Mouse (Mus musculus) lung, adult 2 months (tissue): ENCODE results near the gene Tmcc3. TPM values are rescaled to one million over a fixed set of nuclear protein-coding genes. Genes with fewer than 3 reads are reported as not detected.

ENCODE experiments used
- DNase-seq: peaks from one replicate; pipeline ENCODE4 v3.0.0; 2022
- H3K4me1 ChIP-seq: fragments of 200-500 bp; 2 replicates; pipeline ENCODE4 v1.6.1; 2011; ENCODE audit warnings: low read length; ENCODE audit not compliant: control insufficient read depth, insufficient read depth
- H3K4me3 ChIP-seq: fragments of 200-500 bp; replicated peaks from 2 replicates; pipeline ENCODE3; 2011; ENCODE audit warnings: low read depth, mild to moderate bottlenecking, control low read depth, low read length; ENCODE audit errors: extremely low read depth
- CTCF ChIP-seq: fragments of 200-500 bp; IDR thresholded peaks from 2 replicates; pipeline ENCODE4 v1.5.1; 2011; ENCODE audit warnings: mild to moderate bottlenecking, low read length, control low read depth; ENCODE audit not compliant: insufficient read depth
- POLR2A ChIP-seq: fragments of 200-500 bp; IDR thresholded peaks from 2 replicates; pipeline ENCODE4 v1.6.1; 2011; ENCODE audit warnings: low read depth, mild to moderate bottlenecking, control low read depth, low read length, borderline replicate concordance; ENCODE audit errors: extremely low read depth
- WGBS: fragments of 180-500 bp; shearing (Covaris S2); methylation state at CpG from one replicate; pipeline ENCODE4 v1.1.7; 2018; 5-methylcytosine and 5-hydroxymethylcytosine counted together
- polyA plus RNA-seq: library from polyadenylated mRNA; depleted of rRNA; stranded (reverse); fragments of >200 nt; gene quantifications from 2 replicates; pipeline ENCODE4 v1.2.3, GENCODE M21; 2012

Tmcc3 gene
- polyA plus RNA-seq, 1 experiment = 46.8 TPM

DNA sequence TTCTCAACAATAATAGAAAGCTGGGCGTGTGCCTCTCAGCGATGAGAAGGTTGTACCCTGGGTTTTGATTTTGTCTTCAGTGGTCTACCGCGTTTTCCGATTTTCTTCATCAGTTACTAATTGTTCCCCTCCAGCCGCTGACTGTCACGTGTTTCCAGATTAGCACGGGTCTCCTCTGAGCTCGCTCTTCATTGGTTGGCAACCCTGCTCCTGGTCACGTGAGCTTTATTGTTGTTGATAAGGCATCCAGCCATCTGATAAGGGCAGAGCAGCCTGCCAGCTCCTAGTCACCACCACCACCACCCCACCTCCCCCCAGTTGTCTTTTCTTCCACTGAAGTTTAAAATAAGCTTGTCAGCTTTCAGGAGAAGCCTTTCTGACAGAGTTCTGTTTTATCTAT lies 190.0 kb downstream of the Tmcc3 start:
- Histone ChIP-seq H3K4me3 (no peak overlapping the region), H3K4me1 (no peaks in the 10 kb centered on the region; the same call in 1 of the 2 replicates)
- no peak for TF ChIP-seq POLR2A
- TF ChIP-seq CTCF = no peak
- 59% methylated on average over 10 of the region's 10 CpGs for WGBS
- no peak for DNase-seq

DNA sequence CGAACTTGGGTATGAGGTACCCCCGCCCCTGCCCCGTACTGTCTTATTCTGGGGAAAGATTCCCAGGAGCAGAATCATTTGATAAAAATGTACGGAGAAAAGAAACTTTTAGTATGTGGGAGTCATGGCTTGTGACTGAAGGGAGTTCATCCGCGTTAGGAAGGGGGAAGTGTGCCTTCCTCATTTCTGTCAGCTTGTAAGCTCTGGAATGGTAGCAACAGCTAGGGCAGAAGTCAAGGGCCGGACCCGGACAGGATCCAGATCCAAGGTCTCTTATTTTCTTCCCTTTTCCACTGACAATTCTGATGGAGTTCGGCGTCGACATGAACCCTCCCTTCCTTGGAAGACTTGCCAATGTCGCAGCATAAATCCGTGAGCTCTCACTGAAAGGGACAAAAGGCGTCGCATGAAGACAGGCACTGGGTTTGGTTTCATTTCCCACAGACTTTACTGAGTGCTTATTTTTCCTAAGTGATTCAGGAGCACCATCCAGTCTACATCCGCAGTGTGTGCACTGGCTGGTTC lies 193.6 kb downstream of the Tmcc3 start:
- TF ChIP-seq CTCF (no peak), POLR2A (no peak)
- H3K4me3 ChIP-seq = no peak overlapping the region
- DNase-seq = no peak
- WGBS = 62% methylated on average over 16 of the region's 16 CpGs
- H3K4me1 ChIP-seq = no peaks in the 10 kb centered on the region; the same call in 1 of the 2 replicates

DNA sequence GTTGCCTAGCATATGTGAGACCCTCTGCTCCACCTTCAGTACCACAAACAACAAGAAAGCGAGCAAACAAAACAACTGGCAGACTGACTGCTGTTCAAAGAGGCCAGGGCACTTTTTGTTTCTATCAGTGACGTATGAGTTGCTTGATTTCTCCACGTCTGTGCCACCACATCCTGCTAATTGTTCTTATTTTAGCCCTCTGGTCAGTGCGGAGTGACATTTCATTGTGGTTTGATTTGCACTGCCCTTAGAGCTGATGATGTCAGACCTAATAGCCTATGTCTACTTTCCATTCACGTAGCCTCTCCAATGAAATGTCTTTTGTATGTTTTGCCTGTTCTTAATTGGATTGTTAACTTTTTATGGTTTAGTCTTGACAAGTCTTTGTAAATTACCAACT lies 197.1 kb downstream of the Tmcc3 start:
- DNase-seq = no peak
- TF ChIP-seq POLR2A (no peak), CTCF (no peak)
- Histone ChIP-seq H3K4me3 (no peak overlapping the region), H3K4me1 (0 out of 2 replicates have a peak, but pooled peaks cover under 1% of the 10 kb centered on the region)
- 49% methylated on average over 5 of the region's 5 CpGs for WGBS

DNA sequence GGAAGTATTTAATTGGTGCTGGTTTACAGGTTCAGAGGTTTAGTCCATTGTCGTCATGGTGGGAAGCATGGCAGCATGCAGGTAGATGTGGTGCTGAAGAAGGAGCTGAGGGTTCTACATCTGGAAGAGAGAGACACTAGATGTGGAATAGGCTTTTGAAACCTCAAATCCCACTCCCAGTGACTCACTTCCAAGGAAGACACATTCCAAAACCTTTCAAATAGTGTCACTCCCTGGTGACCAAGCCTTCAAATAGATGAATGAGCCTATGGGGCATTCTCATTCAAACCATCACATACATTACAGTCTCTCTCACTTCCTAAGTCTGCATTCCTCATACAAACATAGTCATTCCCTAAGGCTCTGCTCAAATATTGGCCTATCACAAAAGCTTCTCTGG lies 201.0 kb downstream of the Tmcc3 start:
- Histone ChIP-seq H3K4me1 (peaks cover 6% of the 10 kb centered on the region; the same call in 1 of the 2 replicates), H3K4me3 (no peak overlapping the region)
- no peak for TF ChIP-seq POLR2A
- TF ChIP-seq CTCF = no peak
- 89% methylated on average over 1 of the region's 1 CpGs for WGBS
- no peak for DNase-seq

DNA sequence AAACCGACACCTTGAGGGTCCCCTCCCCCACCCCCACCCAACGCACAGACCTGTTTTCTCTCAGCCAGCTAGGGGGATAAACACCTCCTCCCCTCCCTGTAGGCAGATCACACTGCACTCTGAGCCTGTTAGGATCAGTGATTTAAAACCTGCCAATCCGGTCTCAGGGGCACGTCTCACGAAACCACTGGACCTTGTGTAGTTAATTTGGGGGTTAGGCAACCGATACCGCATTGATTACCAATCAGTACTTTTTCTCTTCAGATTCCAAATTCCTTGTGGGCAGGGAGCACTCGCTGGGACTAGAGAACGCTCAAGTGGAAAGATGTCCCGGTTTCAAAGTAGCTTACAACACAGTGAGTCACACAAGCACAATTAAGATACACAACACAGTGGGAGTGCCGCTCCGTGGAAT lies 202.3 kb downstream of the Tmcc3 start:
- no peak for DNase-seq
- 4% methylated on average over 12 of the region's 12 CpGs for WGBS
- TF ChIP-seq CTCF = no peak
- TF ChIP-seq POLR2A = no peak
- Histone ChIP-seq H3K4me3 (peak overlapping the region; percentile 60), H3K4me1 (peaks cover 6% of the 10 kb centered on the region; the same call in 1 of the 2 replicates)

DNA sequence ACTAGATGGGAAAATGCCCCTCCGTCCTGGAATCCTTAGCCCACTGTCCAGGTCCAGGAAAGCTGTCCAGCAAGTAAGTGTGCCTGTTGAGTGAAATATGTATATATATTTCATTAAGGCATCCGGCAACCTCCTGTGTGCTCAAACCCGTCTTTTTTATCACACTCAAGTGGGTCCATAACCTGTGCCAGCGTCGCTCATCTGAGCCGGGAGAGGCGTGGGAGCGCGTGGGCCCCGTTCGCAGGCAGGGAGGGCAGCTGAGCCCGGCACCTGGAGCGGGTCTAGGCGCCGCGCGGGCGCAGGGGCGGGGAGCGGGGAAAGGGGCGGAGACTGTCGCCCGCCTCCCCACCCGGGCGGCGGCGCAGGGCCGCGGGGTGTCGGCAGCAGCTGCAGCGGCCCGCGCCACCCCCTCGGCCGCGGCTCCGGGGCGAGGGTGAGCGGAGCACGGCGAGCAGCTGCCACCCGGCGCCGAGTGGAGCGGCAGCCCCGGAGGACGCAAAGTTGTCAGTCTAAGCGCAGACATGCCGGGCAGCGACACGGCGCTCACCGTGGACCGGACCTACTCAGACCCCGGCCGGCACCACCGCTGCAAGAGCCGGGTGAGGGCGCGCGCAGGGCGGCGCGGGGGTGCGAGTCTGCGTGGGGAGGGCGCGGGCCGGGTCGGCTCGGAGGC lies 202.9 kb downstream of the Tmcc3 start:
- TF ChIP-seq POLR2A (peak; percentile 39; the same call in 1 of the 2 replicates), CTCF (no peak)
- WGBS = under 1% methylated on average over 69 of the region's 71 CpGs
- Histone ChIP-seq H3K4me1 (peaks cover 6% of the 10 kb centered on the region), H3K4me3 (peak overlapping the region; percentile 60)
- peak; percentile 84 for DNase-seq

DNA sequence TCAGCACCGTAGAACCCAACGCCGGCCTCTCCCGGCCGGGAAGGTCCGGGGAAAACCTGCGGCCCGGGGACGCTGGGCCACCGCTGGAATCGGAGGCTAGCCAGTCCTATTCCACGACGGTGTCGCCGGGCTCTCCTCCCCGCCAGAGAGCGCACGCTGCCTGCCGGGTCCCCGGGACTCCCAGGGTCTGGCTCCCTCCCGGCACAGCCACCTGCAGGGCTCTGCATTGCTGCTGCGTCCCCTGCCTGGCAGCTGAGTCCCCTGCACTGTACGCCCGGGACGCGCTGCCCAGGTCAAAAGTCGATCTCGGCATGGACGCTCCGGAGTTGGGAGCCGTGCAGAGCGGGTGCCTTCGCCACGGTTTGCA lies 203.4 kb downstream of the Tmcc3 start:
- TF ChIP-seq POLR2A (0 out of 2 replicates have a peak, but pooled peaks have one; percentile 1), CTCF (no peak)
- Histone ChIP-seq H3K4me1 (peaks cover 10% of the 10 kb centered on the region), H3K4me3 (peak overlapping the region; percentile 56)
- WGBS = under 1% methylated on average over 33 of the region's 34 CpGs
- DNase-seq = peak; percentile 79

DNA sequence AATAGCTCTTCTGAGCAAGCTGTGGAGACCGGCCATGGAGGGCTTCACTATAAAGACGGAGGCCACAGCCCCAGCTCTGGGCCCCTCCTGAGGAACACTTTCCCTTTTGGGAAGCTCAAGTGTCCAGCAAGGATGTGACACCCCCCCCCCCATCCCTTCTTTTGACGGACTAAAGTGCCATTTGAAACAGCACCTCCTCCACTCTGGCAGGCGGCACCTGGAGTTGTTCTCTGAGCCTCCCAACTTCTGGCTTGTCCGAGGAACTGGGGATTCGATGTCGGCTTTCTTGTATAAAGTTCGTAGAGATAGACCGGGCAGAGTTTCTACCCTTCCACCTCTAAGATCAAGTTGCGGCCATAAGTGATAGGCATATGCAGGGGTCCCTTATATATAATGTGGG lies 203.8 kb downstream of the Tmcc3 start:
- no peak for DNase-seq
- H3K4me1 ChIP-seq = peaks cover 10% of the 10 kb centered on the region
- TF ChIP-seq CTCF = no peak
- TF ChIP-seq POLR2A = no peak
- peak overlapping the region; percentile 56 for H3K4me3 ChIP-seq
- 7% methylated on average over 10 of the region's 10 CpGs for WGBS

DNA sequence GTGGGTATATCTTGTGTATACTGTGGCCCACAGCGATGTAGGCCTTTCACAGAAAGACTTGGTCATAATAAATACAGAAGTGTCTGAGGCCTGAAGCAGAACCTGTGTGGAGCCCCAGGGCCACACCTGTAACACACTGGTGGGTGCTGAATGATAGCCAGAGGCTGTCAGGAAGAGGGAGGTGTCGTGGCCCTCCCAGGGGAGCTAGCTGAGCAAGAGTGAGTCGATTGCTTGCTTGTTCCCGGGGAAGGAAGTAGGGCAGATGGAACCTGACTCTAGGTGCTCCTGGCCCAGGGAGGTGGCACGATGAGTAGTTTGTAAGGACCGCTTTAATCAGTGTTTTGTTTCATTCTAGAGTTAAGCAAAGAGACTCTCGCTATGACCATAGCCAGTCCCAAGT lies 208.1 kb downstream of the Tmcc3 start:
- H3K4me3 ChIP-seq = peak overlapping the region; percentile 6
- H3K4me1 ChIP-seq = peaks cover 12% of the 10 kb centered on the region
- TF ChIP-seq POLR2A (no peak), CTCF (no peak)
- no peak for DNase-seq
- WGBS = 43% methylated on average over 7 of the region's 7 CpGs
